Mouse (Mus musculus): Measurements from ENCODE around the gene Slc9a4.
A peak's percentile ranks its signal among the peaks of the same experiment; 100 is the strongest.
"Not testable (repeated sequence)": the region's sequence is repeated elsewhere in the genome, so short reads cannot be mapped to it uniquely, and the experiment has no call there.

Gene Slc9a4

GRCm38 (mm10) chr1:40579784-40580183 lies at the start of gene Slc9a4:
Gene Slc9a4, plus strand, starts transcription at chr1:40580081.
- DNase-seq, result peak; percentile 53

- DNase-seq, result no peak
These were observed 42.3 kb upstream of the Slc9a4 start for GRCm38 (mm10) chr1:40537577-40537976.

- peak; percentile 75 for DNase-seq
These were observed 35.2 kb upstream of the Slc9a4 start for GRCm38 (mm10) chr1:40544650-40545049.

GRCm38 (mm10) chr1:40546645-40547044 lies 33.2 kb upstream of the Slc9a4 start:
- no peak for DNase-seq

- DNase-seq, result peak; percentile 56
These were observed 32.8 kb upstream of the Slc9a4 start for GRCm38 (mm10) chr1:40547064-40547572.

GRCm38 (mm10) chr1:40547762-40548161 lies 32.1 kb upstream of the Slc9a4 start:
- peak; percentile 37 for DNase-seq

GRCm38 (mm10) chr1:40569374-40569773 lies 10.5 kb upstream of the Slc9a4 start:
- no peak for DNase-seq

GRCm38 (mm10) chr1:40580269-40580668 lies 388 bp downstream of the Slc9a4 start:
- DNase-seq, result no peak

GRCm38 (mm10) chr1:40586776-40587175 lies 6.9 kb downstream of the Slc9a4 start:
- DNase-seq, result no peak

- no peak for DNase-seq
These were observed 11.1 kb downstream of the Slc9a4 start for GRCm38 (mm10) chr1:40590931-40591330.

GRCm38 (mm10) chr1:40597822-40598221 lies 17.9 kb downstream of the Slc9a4 start:
- DNase-seq, result no peak

- DNase-seq, result not testable (repeated sequence)
These were observed 19.8 kb downstream of the Slc9a4 start for GRCm38 (mm10) chr1:40599661-40600060.

GRCm38 (mm10) chr1:40600394-40601327 lies 20.8 kb downstream of the Slc9a4 start:
- DNase-seq, result no peak

GRCm38 (mm10) chr1:40601461-40601860 lies 21.6 kb downstream of the Slc9a4 start:
- DNase-seq, result no peak

GRCm38 (mm10) chr1:40613219-40613618 lies 33.3 kb downstream of the Slc9a4 start:
- DNase-seq, result no peak

GRCm38 (mm10) chr1:40619093-40619492 lies 39.2 kb downstream of the Slc9a4 start:
- DNase-seq, result peak; percentile 4

GRCm38 (mm10) chr1:40619871-40620270 lies 40.0 kb downstream of the Slc9a4 start:
- no peak for DNase-seq

GRCm38 (mm10) chr1:40624954-40625353 lies 45.1 kb downstream of the Slc9a4 start:
- DNase-seq, result no peak

GRCm38 (mm10) chr1:40626954-40627353 lies 47.1 kb downstream of the Slc9a4 start:
- DNase-seq, result no peak

- DNase-seq, result no peak
These were observed 48.6 kb downstream of the Slc9a4 start for GRCm38 (mm10) chr1:40628443-40628842.

- no peak for DNase-seq
These were observed 52.7 kb downstream of the Slc9a4 start for GRCm38 (mm10) chr1:40632407-40633062.

GRCm38 (mm10) chr1:40634608-40635007 lies 54.7 kb downstream of the Slc9a4 start:
- no peak for DNase-seq

- DNase-seq, result no peak
These were observed 68.4 kb downstream of the Slc9a4 start for GRCm38 (mm10) chr1:40648234-40648633.

Measured in retina, postnatal 1 day (tissue).